Mouse (Mus musculus) MEL (cell line): ENCODE results near the gene Nfia. TPM values are rescaled to one million over a fixed set of nuclear protein-coding genes. Genes with fewer than 3 reads are reported as not detected.
A peak's percentile ranks its signal among the peaks of the same experiment; 100 is the strongest.

Experiments
- DNase-seq: peaks from one replicate; pipeline ENCODE4 v3.0.0; 2011; ENCODE audit warnings: low read depth, low spot score
- H3K27ac ChIP-seq: 2 replicates; pipeline ENCODE4 v1.5.1; 2012; ENCODE audit warnings: low read depth, mild to moderate bottlenecking, control low read depth, low read length, moderate library complexity; ENCODE audit not compliant: control insufficient read depth
- H3K27me3 ChIP-seq, 2 experiments: fragments of 150-350 bp in 1 of 2; sonication (generic) in 1 of 2; 2 replicates each; pipeline ENCODE4 v1.6.1; 2012; ENCODE audit warnings: low read length in 2 of 2, mild to moderate bottlenecking in 2 of 2, improper control_type of control experiment in 1 of 2, moderate library complexity in 1 of 2; ENCODE audit not compliant: insufficient read depth in 2 of 2, control insufficient read depth in 1 of 2
- H3K36me3 ChIP-seq, 2 experiments: 2 replicates each; pipeline ENCODE4 v1.6.1; 2012 to 2014; ENCODE audit warnings: low read length in 2 of 2, improper control_type of control experiment in 1 of 2, inconsistent platforms in 1 of 2, mild to moderate bottlenecking in 1 of 2; ENCODE audit not compliant: insufficient read depth in 2 of 2, control insufficient read depth in 1 of 2
- H3K4me1 ChIP-seq, 2 experiments: fragments of 150-350 bp in 1 of 2; sonication (generic) in 1 of 2; 2 replicates each; pipeline ENCODE4 v1.6.1; 2012; ENCODE audit warnings: low read length in 2 of 2, improper control_type of control experiment in 1 of 2, mild to moderate bottlenecking in 1 of 2; ENCODE audit not compliant: insufficient read depth in 2 of 2, control insufficient read depth in 1 of 2
- H3K4me3 ChIP-seq, 2 experiments: fragments of 150-350 bp in 1 of 2; sonication (generic) in 1 of 2; 2 replicates each; pipeline ENCODE4 v1.5.1; 2012; ENCODE audit warnings: low read depth in 2 of 2, low read length in 2 of 2, mild to moderate bottlenecking in 2 of 2, moderate library complexity in 2 of 2, control low read depth in 1 of 2, improper control_type of control experiment in 1 of 2; ENCODE audit not compliant: control insufficient read depth in 1 of 2, insufficient read depth in 1 of 2
- H3K79me2 ChIP-seq: 2 replicates; pipeline ENCODE4 v1.6.1; 2012; ENCODE audit warnings: mild to moderate bottlenecking, low read length, moderate library complexity; ENCODE audit not compliant: control insufficient read depth, poor library complexity, insufficient read depth
- H3K9ac ChIP-seq: 2 replicates; pipeline ENCODE4 v1.6.1; 2012; ENCODE audit warnings: low read depth, mild to moderate bottlenecking, control low read depth, low read length, moderate library complexity; ENCODE audit not compliant: control insufficient read depth, poor library complexity, severe bottlenecking
- H3K9me3 ChIP-seq: fragments of 150-350 bp; sonication (generic); replicated peaks from 2 replicates; pipeline ENCODE4 v1.6.1; 2012; ENCODE audit warnings: mild to moderate bottlenecking, low read length, improper control_type of control experiment, moderate library complexity; ENCODE audit not compliant: insufficient read depth
- CHD1 ChIP-seq: IDR thresholded peaks from 2 replicates; pipeline ENCODE4 v1.6.1; 2012; ENCODE audit warnings: low read depth, mild to moderate bottlenecking, inconsistent platforms, low read length, improper control_type of control experiment
- CTCF ChIP-seq, 3 experiments: IDR thresholded peaks in 2 of 3; conservative IDR thresholded peaks in 1 of 3; 2 replicates each; pipeline ENCODE4 v1.5.1; 2011 to 2012; ENCODE audit warnings: low read length in 3 of 3, low read depth in 2 of 3, mild to moderate bottlenecking in 2 of 3, improper control_type of control experiment in 1 of 3, inconsistent platforms in 1 of 3, mixed read lengths in 1 of 3, moderate library complexity in 1 of 3; ENCODE audit not compliant: control insufficient read depth in 1 of 3, insufficient read depth in 1 of 3, poor library complexity in 1 of 3, severe bottlenecking in 1 of 3
- ETS1 ChIP-seq: IDR thresholded peaks from 2 replicates; pipeline ENCODE4 v1.6.1; 2012; ENCODE audit warnings: low read depth, mild to moderate bottlenecking, inconsistent platforms, low read length, improper control_type of control experiment, moderate library complexity
- MAZ ChIP-seq: IDR thresholded peaks from 2 replicates; pipeline ENCODE4 v1.6.1; 2012; ENCODE audit warnings: low read depth, mild to moderate bottlenecking, inconsistent platforms, low read length, improper control_type of control experiment
- MXI1 ChIP-seq: IDR thresholded peaks from 2 replicates; pipeline ENCODE4 v1.6.1; 2011; ENCODE audit warnings: mild to moderate bottlenecking, low read depth, low read length, improper control_type of control experiment
- MYC ChIP-seq: IDR thresholded peaks from 2 replicates; pipeline ENCODE4 v1.6.1; 2011; ENCODE audit warnings: low read depth, mild to moderate bottlenecking, low read length, improper control_type of control experiment, moderate library complexity
- NELFE ChIP-seq: IDR thresholded peaks from 2 replicates; pipeline ENCODE4 v1.6.1; 2011; ENCODE audit warnings: low read depth, low read length, improper control_type of control experiment
- POLR2A ChIP-seq, 2 experiments: IDR thresholded peaks; 2 replicates each; pipeline ENCODE4 v1.6.1; 2011 to 2012; ENCODE audit warnings: low read length in 2 of 2, mild to moderate bottlenecking in 2 of 2, control low read depth in 1 of 2, improper control_type of control experiment in 1 of 2, low read depth in 1 of 2, moderate library complexity in 1 of 2; ENCODE audit not compliant: control insufficient read depth in 1 of 2, insufficient read depth in 1 of 2, poor library complexity in 1 of 2
- RAD21 ChIP-seq: IDR thresholded peaks from 2 replicates; pipeline ENCODE4 v1.6.1; 2011; ENCODE audit warnings: mild to moderate bottlenecking, low read depth, low read length, improper control_type of control experiment
- RCOR1 ChIP-seq: IDR thresholded peaks from 2 replicates; pipeline ENCODE4 v1.6.1; 2012; ENCODE audit warnings: low read depth, mild to moderate bottlenecking, inconsistent platforms, low read length, improper control_type of control experiment
- SMC3 ChIP-seq: IDR thresholded peaks from 2 replicates; pipeline ENCODE4 v1.6.1; 2011; ENCODE audit warnings: low read depth, low read length, improper control_type of control experiment
- TBP ChIP-seq: IDR thresholded peaks from 2 replicates; pipeline ENCODE4 v1.8.0; 2011; ENCODE audit warnings: low read depth, low read length, improper control_type of control experiment
- USF2 ChIP-seq, 2 experiments: IDR thresholded peaks; 2 replicates each; pipeline ENCODE4 v1.6.1; 2011 to 2012; ENCODE audit warnings: improper control_type of control experiment in 2 of 2, low read length in 2 of 2, borderline replicate concordance in 1 of 2, inconsistent platforms in 1 of 2, low read depth in 1 of 2, mild to moderate bottlenecking in 1 of 2; ENCODE audit not compliant: insufficient read depth in 1 of 2
- ZC3H11A ChIP-seq: IDR thresholded peaks from 2 replicates; pipeline ENCODE4 v1.6.1; 2012; ENCODE audit warnings: low read depth, mild to moderate bottlenecking, inconsistent platforms, low read length, improper control_type of control experiment
- polyA plus RNA-seq, 2 experiments: library from polyadenylated mRNA; stranded (reverse) in 1 of 2; unstranded in 1 of 2; fragments of >175 nt in 1 of 2; fragments of >200 nt in 1 of 2; gene quantifications; 2 replicates each; pipeline versions ENCODE4 v1.2.1 to v1.2.4; 2012; ENCODE audit warnings: low replicate concordance in 2 of 2, low read depth in 1 of 2; ENCODE audit not compliant: insufficient read length in 2 of 2, insufficient read depth in 1 of 2, missing spikeins in 1 of 2
- total RNA-seq: library from RNA; depleted of rRNA; stranded (reverse); fragments of 300-350 nt; gene quantifications from 2 replicates; pipeline ENCODE4 v1.2.3, GENCODE M21; 2012

Nfia gene
- total and polyA plus RNA-seq, 3 experiments = 10.2 to 20.5 (median 13.4) TPM

GRCm38 (mm10) chr4:98107936-98108675, 335.6 kb downstream of the Nfia start:
- Histone ChIP-seq H3K4me3 (no peak overlapping the region), H3K27ac (no peak overlapping the region), H3K36me3 (peaks cover 0 to 39% of the 10 kb centered on the region in 2 experiments; a peak in 2 of 4 replicates), H3K27me3 (no peaks in the 10 kb centered on the region), H3K4me1 (no peaks in the 10 kb centered on the region), H3K9ac (no peak overlapping the region), H3K9me3 (no peaks in the 10 kb centered on the region), H3K79me2 (no peaks in the 10 kb centered on the region)
- no peak for DNase-seq
- TF ChIP-seq ZC3H11A (no peak), NELFE (no peak), USF2 (IDR thresholded peaks at IDR 0.05; ENCODE audit: borderline replicate concordance in 1 of 2, insufficient read depth in 1 of 2, low read depth in 1 of 2, low read length in 2 of 2) (no peak), CHD1 (no peak), MXI1 (no peak), ETS1 (no peak), POLR2A (IDR thresholded peaks at IDR 0.05; ENCODE audit: control insufficient read depth in 1 of 2, insufficient read depth in 1 of 2, low read depth in 1 of 2, low read length in 2 of 2, poor library complexity in 1 of 2) (no peak)

GRCm38 (mm10) chr4:98108676-98109016, 336.1 kb downstream of the Nfia start:
- no peaks in the 10 kb centered on the region for H3K9me3 ChIP-seq
- no peaks in the 10 kb centered on the region for H3K79me2 ChIP-seq
- no peaks in the 10 kb centered on the region for H3K4me1 ChIP-seq
- no peak overlapping the region for H3K9ac ChIP-seq
- H3K36me3 ChIP-seq = peaks cover 0 to 39% of the 10 kb centered on the region in 2 experiments; a peak in 2 of 4 replicates
- no peak overlapping the region for H3K27ac ChIP-seq
- no peaks in the 10 kb centered on the region for H3K27me3 ChIP-seq
- DNase-seq = no peak
- TF ChIP-seq ETS1 (no peak), NELFE (no peak), TBP (no peak)
- H3K4me3 ChIP-seq = no peak overlapping the region

GRCm38 (mm10) chr4:98109064-98109463, 336.5 kb downstream of the Nfia start:
- peaks cover 0 to 38% of the 10 kb centered on the region in 2 experiments; a peak in 2 of 4 replicates for H3K36me3 ChIP-seq
- H3K9me3 ChIP-seq = no peaks in the 10 kb centered on the region
- H3K9ac ChIP-seq = no peak overlapping the region
- H3K4me1 ChIP-seq = no peaks in the 10 kb centered on the region
- no peak for DNase-seq
- no peak overlapping the region for H3K27ac ChIP-seq
- H3K79me2 ChIP-seq = no peaks in the 10 kb centered on the region
- H3K27me3 ChIP-seq = no peaks in the 10 kb centered on the region
- H3K4me3 ChIP-seq = no peak overlapping the region
- peak; percentile 26 for TF ChIP-seq RAD21
- TF ChIP-seq MYC = no peak
- TF ChIP-seq RCOR1 = peak; percentile 75; the same call in 1 of the 2 replicates
- TF ChIP-seq CTCF (IDR thresholded peaks at IDR 0.05 in 2 of 3, conservative IDR thresholded peaks at IDR 0.05 in 1 of 3; ENCODE audit: control insufficient read depth in 1 of 3, insufficient read depth in 1 of 3, low read depth in 2 of 3, low read length in 3 of 3, poor library complexity in 1 of 3, severe bottlenecking in 1 of 3) = peak; percentile 22 to 39 (median 38); a peak in 4 of 6 replicates
- peak; percentile 26; the same call in 1 of the 2 replicates for TF ChIP-seq ZC3H11A
- TF ChIP-seq SMC3 = peak; percentile 66
- TF ChIP-seq MAZ = no peak
